Mouse (Mus musculus) limb, embryonic 12.5 days (tissue): ENCODE measurements around the gene Mfsd4a. TPM values are rescaled to one million over a fixed set of nuclear protein-coding genes. Genes with fewer than 3 reads are reported as not detected.

Source experiments
- ATAC-seq: fragments of 200-750 bp; cut with Nextera tagmentation; 2 replicates; pipeline ENCODE4 v1.8.0; 2017; ENCODE audit warnings: low read depth, moderate TSS enrichment; ENCODE audit not compliant: insufficient number of reproducible peaks, insufficient read depth, low FRiP score, low TSS enrichment
- H3K27ac ChIP-seq: fragments of 300-500 bp; sonication (generic); 2 replicates; pipeline ENCODE4 v1.5.1; 2016; ENCODE audit warnings: mild to moderate bottlenecking, moderate library complexity
- H3K27me3 ChIP-seq: fragments of 300-500 bp; sonication (generic); 2 replicates; pipeline ENCODE4 v1.6.1; 2016; ENCODE audit warnings: mild to moderate bottlenecking, moderate library complexity
- H3K36me3 ChIP-seq: fragments of 300-500 bp; sonication (generic); 2 replicates; pipeline ENCODE4 v1.6.1; 2016; ENCODE audit warnings: mild to moderate bottlenecking, moderate library complexity
- H3K4me1 ChIP-seq: fragments of 300-500 bp; sonication (generic); replicated peaks from 2 replicates; pipeline ENCODE4 v1.6.1; 2016
- H3K4me2 ChIP-seq: fragments of 300-500 bp; sonication (generic); 2 replicates; pipeline ENCODE4 v1.6.1; 2016; ENCODE audit warnings: mild to moderate bottlenecking, moderate library complexity
- H3K4me3 ChIP-seq: fragments of 300-500 bp; sonication (generic); replicated peaks from 2 replicates; pipeline ENCODE4 v1.5.1; 2016; ENCODE audit warnings: mild to moderate bottlenecking
- H3K9ac ChIP-seq: fragments of 300-500 bp; sonication (generic); replicated peaks from 2 replicates; pipeline ENCODE4 v1.6.1; 2016; ENCODE audit warnings: mild to moderate bottlenecking, moderate library complexity
- H3K9me3 ChIP-seq: fragments of 300-500 bp; sonication (generic); 2 replicates; pipeline ENCODE4 v1.6.1; 2016; ENCODE audit warnings: mild to moderate bottlenecking, moderate library complexity
- WGBS: fragments of 180-500 bp; shearing (Covaris S2); methylation state at CpG from one replicate; pipeline ENCODE4 v1.1.7; 2016; 5-methylcytosine and 5-hydroxymethylcytosine counted together
- polyA plus RNA-seq: library from polyadenylated mRNA; unstranded; fragments of >200 nt; fragmentation: Nextera tagmentation; extraction: Ambion mirVana; gene quantifications from 2 replicates; pipeline ENCODE4 v1.2.1, GENCODE M21; 2016

Gene Mfsd4a
- polyA plus RNA-seq, 1 experiment from 2014 or later, result 13.1 TPM

GRCm38 (mm10) chr1:132095356-132096004 lies 27.6 kb upstream of the Mfsd4a start:
- Histone ChIP-seq H3K27ac (no peak overlapping the region), H3K9ac (no peak overlapping the region), H3K4me1 (no peaks in the 10 kb centered on the region), H3K9me3 (no peaks in the 10 kb centered on the region), H3K4me2 (no peak overlapping the region), H3K36me3 (no peaks in the 10 kb centered on the region), H3K27me3 (no peaks in the 10 kb centered on the region), H3K4me3 (no peak overlapping the region)
- WGBS, result 79% methylated on average over 11 of the region's 11 CpGs
- no peak for ATAC-seq

- H3K27ac ChIP-seq, result no peak overlapping the region
- H3K36me3 ChIP-seq, result no peaks in the 10 kb centered on the region
- no peaks in the 10 kb centered on the region for H3K9me3 ChIP-seq
- no peak overlapping the region for H3K4me2 ChIP-seq
- no peak for ATAC-seq
- no peak overlapping the region for H3K4me3 ChIP-seq
- no peaks in the 10 kb centered on the region for H3K4me1 ChIP-seq
- H3K9ac ChIP-seq, result no peak overlapping the region
- H3K27me3 ChIP-seq, result no peaks in the 10 kb centered on the region
- WGBS, result 94% methylated on average over 4 of the region's 4 CpGs
Observed at GRCm38 (mm10) chr1:132093269-132093668, 25.4 kb upstream of the Mfsd4a start.

DNA sequence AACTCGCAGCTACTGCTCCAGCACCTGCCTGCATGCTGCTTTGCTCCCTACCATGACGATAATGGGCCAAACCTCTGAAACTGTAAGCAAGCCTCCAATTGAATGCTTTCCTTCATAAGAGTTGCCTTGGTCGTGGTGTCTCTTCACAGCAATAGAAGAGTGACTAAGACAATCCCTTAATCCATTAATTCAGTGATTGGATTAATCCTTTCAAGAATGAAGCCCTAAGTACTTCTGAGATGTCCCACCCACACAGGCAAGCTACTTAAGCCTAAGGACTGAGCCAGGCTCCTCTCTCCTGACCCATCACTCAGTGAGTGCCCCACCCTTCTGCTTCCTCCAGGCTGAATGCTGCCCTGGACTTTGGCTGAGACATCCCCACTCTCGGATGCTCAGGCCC lies 22.4 kb upstream of the Mfsd4a start:
- Histone ChIP-seq H3K27me3 (no peaks in the 10 kb centered on the region), H3K4me1 (0 out of 2 replicates have a peak, but pooled peaks cover 5% of the 10 kb centered on the region), H3K36me3 (no peaks in the 10 kb centered on the region), H3K9me3 (no peaks in the 10 kb centered on the region), H3K4me2 (no peak overlapping the region), H3K9ac (no peak overlapping the region), H3K27ac (no peak overlapping the region), H3K4me3 (no peak overlapping the region)
- WGBS, result 81% methylated on average over 4 of the region's 4 CpGs
- no peak for ATAC-seq

DNA sequence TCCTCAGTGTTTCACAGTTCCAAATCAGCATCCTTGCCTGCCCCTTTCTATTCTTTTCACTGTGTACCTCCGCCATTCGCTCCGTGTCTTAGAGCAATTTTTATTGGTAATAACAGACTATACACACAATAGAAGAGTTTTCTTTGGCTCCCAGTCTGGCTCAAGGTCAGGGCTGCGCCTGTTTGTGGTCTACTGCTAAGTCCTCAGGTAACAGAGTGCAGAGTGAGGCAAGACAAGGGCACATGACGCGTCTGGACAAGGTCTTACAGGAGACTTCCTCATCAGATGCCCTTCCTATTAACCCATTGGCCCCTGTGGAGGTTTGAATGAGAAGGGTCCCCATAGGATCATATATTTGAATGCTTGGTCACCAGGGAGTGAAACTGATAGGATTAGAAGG lies 21.9 kb upstream of the Mfsd4a start:
- 81% methylated on average over 6 of the region's 6 CpGs for WGBS
- no peak overlapping the region for H3K9ac ChIP-seq
- no peaks in the 10 kb centered on the region for H3K27me3 ChIP-seq
- H3K4me1 ChIP-seq, result 0 out of 2 replicates have a peak, but pooled peaks cover 7% of the 10 kb centered on the region
- no peaks in the 10 kb centered on the region for H3K9me3 ChIP-seq
- H3K4me2 ChIP-seq, result no peak overlapping the region
- no peaks in the 10 kb centered on the region for H3K36me3 ChIP-seq
- H3K27ac ChIP-seq, result no peak overlapping the region
- H3K4me3 ChIP-seq, result no peak overlapping the region
- no peak for ATAC-seq

GRCm38 (mm10) chr1:132088181-132088671 lies 20.4 kb upstream of the Mfsd4a start:
- Histone ChIP-seq H3K9me3 (no peaks in the 10 kb centered on the region), H3K9ac (no peak overlapping the region), H3K4me1 (0 out of 2 replicates have a peak, but pooled peaks cover 7% of the 10 kb centered on the region), H3K4me3 (no peak overlapping the region), H3K36me3 (no peaks in the 10 kb centered on the region), H3K27me3 (no peaks in the 10 kb centered on the region), H3K27ac (no peak overlapping the region), H3K4me2 (no peak overlapping the region)
- WGBS, result 84% methylated on average over 5 of the region's 5 CpGs
- ATAC-seq, result no peak

DNA sequence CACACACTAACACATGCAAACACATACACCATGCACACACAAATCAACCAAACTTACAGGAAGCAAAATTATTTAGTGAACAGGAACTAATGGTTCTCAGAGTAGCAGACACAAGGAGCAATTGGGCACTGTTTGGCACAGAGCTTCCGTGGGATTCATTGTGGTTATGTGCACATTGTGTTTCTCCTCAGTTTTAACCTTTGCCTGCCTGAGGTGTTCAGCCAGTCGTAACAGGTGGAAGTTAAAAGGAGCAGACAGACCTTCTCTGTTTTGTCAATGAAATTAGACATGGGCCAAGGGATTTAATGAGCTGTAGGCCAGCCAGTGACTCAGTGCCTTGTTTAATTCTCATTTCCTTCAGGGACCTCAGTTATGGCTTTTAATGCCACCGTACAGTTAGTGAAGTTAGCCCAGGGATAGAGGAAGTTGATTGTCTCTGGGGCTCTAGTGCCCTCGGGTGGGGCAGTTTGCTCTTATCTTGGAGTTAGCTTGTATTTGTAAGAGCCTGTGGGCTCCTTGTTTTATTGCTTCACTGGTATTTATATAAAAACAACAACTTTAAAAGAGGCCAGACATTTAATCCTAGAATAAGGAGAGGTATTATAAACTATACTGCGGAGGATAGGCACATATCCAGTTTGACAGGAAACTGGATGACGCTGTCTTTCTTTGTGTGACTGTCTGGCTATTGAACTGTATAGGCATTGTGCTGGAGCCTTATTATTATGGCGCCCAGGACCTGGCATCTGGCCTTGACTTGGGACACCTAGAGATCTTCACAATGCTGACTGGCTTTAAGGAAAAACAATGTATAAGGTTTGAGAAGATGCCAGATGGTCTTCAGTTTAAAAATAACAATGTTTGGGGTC lies 17.6 kb upstream of the Mfsd4a start:
- H3K27me3 ChIP-seq, result no peaks in the 10 kb centered on the region
- H3K9ac ChIP-seq, result no peak overlapping the region
- H3K36me3 ChIP-seq, result no peaks in the 10 kb centered on the region
- H3K27ac ChIP-seq, result no peak overlapping the region
- no peak overlapping the region for H3K4me2 ChIP-seq
- no peak overlapping the region for H3K4me3 ChIP-seq
- H3K9me3 ChIP-seq, result no peaks in the 10 kb centered on the region
- WGBS, result 54% methylated on average over 7 of the region's 7 CpGs
- 0 out of 2 replicates have a peak, but pooled peaks cover 7% of the 10 kb centered on the region for H3K4me1 ChIP-seq
- no peak for ATAC-seq

GRCm38 (mm10) chr1:132078413-132078812 lies 10.6 kb upstream of the Mfsd4a start:
- no peaks in the 10 kb centered on the region for H3K9me3 ChIP-seq
- no peak overlapping the region for H3K9ac ChIP-seq
- no peak for ATAC-seq
- H3K4me3 ChIP-seq, result no peak overlapping the region
- no peak overlapping the region for H3K27ac ChIP-seq
- no peaks in the 10 kb centered on the region for H3K4me1 ChIP-seq
- no peaks in the 10 kb centered on the region for H3K36me3 ChIP-seq
- no peak overlapping the region for H3K4me2 ChIP-seq
- no peaks in the 10 kb centered on the region for H3K27me3 ChIP-seq
- WGBS, result 85% methylated on average over 2 of the region's 2 CpGs

- Histone ChIP-seq H3K4me1 (peaks cover 7% of the 10 kb centered on the region), H3K27me3 (peaks cover 5% of the 10 kb centered on the region; the same call in 1 of the 2 replicates), H3K4me2 (no peak overlapping the region), H3K9ac (no peak overlapping the region), H3K4me3 (no peak overlapping the region), H3K27ac (no peak overlapping the region), H3K9me3 (no peaks in the 10 kb centered on the region), H3K36me3 (no peaks in the 10 kb centered on the region)
- WGBS, result 89% methylated on average over 10 of the region's 10 CpGs
- no peak for ATAC-seq
Observed at GRCm38 (mm10) chr1:132075576-132075975, 7.7 kb upstream of the Mfsd4a start.

GRCm38 (mm10) chr1:132070659-132071058 lies 2.8 kb upstream of the Mfsd4a start:
- Histone ChIP-seq H3K27ac (no peak overlapping the region), H3K36me3 (no peaks in the 10 kb centered on the region), H3K9ac (no peak overlapping the region), H3K4me1 (peaks cover 23% of the 10 kb centered on the region), H3K4me2 (no peak overlapping the region), H3K27me3 (peaks cover 52% of the 10 kb centered on the region), H3K4me3 (no peak overlapping the region), H3K9me3 (no peaks in the 10 kb centered on the region)
- ATAC-seq, result no peak
- WGBS, result 51% methylated on average over 3 of the region's 3 CpGs

- Histone ChIP-seq H3K4me2 (no peak overlapping the region), H3K27ac (no peak overlapping the region), H3K9me3 (no peaks in the 10 kb centered on the region), H3K4me1 (peaks cover 23% of the 10 kb centered on the region), H3K36me3 (no peaks in the 10 kb centered on the region), H3K9ac (no peak overlapping the region), H3K4me3 (no peak overlapping the region), H3K27me3 (peaks cover 63% of the 10 kb centered on the region)
- no peak for ATAC-seq
- 85% methylated on average over 8 of the region's 8 CpGs for WGBS
Observed at GRCm38 (mm10) chr1:132069436-132069835, 1.6 kb upstream of the Mfsd4a start.

DNA sequence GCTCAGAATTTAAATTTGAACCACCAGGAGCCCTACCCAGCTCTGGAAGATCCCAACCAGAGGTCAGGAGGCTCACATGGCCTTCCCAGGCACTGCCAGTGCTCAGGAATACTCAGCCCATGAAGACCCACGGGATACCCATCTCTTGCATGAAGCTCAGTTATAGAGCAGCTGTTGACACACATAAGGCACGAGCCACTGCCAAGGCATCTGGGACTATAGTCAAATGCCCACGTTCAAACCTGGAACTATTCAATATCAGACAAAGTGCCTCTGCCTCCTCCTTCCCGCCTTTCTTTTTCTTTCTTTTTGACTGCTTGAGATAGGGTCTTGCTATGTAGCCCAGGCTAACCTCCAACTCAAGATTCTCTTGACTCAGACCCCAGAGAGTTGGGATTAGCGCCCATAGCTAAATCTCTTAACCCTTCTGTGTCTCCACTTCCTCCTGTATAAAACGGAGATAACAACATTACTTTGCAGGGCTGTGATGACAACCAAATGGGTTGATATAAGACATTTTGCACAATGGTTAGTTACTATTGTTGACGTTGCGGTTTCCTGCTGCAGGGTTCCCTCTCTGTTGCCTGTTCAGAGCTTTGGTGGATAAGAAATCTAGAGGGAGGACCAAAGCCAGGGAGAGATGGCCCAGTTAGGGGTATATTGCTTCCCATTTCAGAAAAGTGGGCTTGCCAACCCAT lies 2.2 kb downstream of the Mfsd4a start:
- Histone ChIP-seq H3K36me3 (no peaks in the 10 kb centered on the region), H3K27me3 (peaks cover 61% of the 10 kb centered on the region), H3K27ac (no peak overlapping the region), H3K4me2 (no peak overlapping the region), H3K9me3 (no peaks in the 10 kb centered on the region), H3K4me1 (peaks cover 25% of the 10 kb centered on the region), H3K9ac (no peak overlapping the region), H3K4me3 (no peak overlapping the region)
- ATAC-seq, result no peak
- 81% methylated on average over 8 of the region's 8 CpGs for WGBS
